Mouse (Mus musculus) heart, adult 8-10 months (tissue): ENCODE measurements around the gene Iqschfp. TPM values are rescaled to one million over a fixed set of nuclear protein-coding genes. Genes with fewer than 3 reads are reported as not detected.

Source experiments
- DNase-seq: peaks from one replicate; pipeline ENCODE4 v3.0.0; 2022; ENCODE audit warnings: low spot score
- total RNA-seq, 4 experiments: library from RNA; stranded (reverse); gene quantifications; 2 replicates each; pipeline ENCODE4 v1.2.4; 2022

The Iqschfp gene
- total RNA-seq, 4 experiments from 2014 or later: not detected

DNA sequence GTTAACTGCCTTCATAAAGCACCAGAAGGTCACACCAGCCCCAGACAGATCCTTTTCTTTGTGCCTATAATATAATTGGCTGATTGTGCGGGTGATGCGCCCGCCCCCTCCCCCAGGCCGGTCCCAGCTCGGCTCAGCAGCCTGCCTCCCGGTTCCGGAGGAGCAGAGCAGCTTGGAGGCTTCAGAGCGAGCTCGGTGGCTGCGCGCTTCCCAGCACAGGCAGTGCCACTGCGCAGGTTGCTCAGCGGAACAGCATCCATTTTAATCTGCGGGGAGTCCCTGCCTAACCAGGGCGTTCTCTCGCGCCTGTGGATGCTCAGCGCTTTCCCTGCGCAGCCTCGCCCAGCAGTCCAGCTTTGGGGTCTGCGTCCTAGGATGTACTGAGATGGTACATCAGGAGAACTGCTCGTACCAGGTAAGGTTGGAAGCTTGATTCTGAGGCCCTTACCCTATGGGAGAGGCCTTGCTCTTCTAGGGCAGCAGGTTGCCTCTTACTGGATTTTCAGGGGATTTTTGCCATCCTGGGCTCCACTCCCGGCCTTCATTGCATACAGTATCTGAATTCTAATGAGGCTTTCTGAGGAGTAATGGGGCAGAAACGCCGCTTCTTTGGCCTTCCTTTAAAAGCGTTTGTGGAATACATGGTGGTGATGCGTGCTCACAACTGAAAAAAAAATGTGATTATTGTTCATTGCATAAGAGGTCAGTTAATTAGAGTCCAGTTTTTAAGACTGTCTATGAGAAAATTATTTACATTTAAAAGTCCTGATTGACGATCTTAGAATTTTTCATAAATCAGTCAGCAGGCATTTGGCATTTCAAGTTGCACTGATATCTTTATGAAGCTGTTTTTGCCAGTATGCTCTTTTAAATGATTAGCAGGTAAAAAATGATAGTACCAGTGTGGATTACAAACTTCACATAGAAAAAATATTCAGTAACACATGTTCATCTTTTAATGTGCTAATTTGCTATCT is 680.5 kb downstream of the Iqschfp start:
- DNase-seq: no peak

DNA sequence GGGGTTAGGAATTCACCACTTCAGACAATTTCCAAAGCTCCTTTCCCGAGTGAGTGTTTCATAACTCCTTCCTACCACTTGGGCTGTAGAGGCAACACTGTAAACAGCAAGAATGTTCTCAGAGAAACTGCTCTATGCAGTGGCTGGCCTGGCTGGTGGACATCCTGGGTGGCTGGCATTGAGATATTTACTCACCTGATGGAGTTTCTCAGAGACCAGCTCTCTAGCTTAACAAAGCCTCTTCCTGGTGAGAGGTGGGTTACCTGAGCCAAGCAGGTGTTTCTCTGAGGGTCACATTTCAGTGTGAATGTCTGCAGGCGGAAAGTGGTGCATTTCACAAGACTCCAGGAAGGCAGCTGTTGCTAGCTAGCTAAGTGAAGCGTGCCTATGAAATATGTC is 681.2 kb downstream of the Iqschfp start:
- no peak for DNase-seq

DNA sequence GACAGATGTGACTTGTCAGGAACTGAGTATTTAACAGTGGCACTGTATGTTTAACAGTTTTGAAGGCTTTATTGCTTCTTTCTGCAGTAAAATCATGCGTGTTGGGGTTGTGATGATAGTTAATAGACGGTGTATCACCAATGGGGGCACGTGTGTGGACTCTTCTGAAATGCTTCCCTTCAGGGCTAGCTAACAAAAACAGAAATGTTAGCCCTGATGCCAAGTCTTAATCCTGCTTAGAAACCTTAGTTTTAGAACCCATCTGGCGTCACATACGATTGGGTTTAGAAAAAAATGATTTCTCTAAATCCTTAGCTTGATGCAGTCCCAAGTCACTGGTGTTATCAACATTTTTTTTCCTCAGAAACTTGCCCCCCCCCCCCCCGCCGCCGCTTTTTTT is 682.1 kb downstream of the Iqschfp start:
- DNase-seq: no peak

DNA sequence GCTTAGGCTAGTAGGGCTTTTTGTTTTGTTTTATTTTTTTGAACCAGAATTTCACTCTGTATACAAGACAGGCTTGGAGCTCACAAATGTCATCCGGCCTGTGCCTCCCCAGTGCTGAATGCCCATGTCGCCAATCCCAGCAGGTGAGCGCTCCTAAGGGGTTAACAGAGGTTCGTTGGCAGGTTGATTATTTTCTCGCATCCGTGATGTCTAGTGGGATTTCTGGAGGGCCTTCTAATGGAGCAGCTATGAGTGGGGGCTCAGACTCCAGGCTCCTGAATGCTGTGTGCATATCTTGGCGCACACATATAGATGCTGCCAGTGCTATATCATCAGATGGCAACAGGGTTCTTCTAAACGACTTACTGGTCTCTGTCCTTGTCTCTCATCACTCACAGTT is 682.5 kb downstream of the Iqschfp start:
- DNase-seq: no peak

DNA sequence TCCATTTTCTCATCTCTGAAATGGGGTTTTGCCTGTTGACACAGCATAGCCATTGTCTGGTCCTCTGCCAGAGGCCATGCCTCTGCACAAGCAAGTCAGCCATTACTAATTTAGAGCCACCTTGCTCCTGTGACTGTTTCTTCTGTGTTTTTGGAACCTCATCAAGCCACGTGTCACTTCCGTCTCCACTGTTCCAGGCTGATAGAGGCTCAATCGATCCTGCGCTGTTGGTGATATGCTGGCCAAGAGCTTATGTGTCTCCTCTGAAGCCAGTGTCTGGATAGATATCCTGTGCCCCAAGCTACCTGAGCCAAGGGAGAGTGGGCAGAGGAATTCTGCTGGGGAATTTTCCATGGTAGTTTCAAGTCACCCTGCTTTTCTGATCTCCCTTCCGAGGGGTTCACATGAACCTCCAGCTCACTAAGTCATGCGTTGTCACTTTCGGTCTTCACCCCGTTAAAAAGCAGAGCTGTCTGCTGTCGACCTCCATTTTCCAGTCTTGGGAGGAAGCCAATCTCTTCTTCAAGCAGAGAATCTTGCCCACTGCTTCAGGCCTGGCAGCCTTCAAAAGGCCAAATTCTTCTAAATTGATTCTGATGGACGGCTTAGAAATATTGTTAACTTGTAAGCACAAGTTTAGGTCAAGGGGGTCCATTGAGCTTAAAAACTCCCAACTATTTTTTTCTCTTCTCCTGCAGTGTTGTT is 683.8 kb downstream of the Iqschfp start:
- no peak for DNase-seq

DNA sequence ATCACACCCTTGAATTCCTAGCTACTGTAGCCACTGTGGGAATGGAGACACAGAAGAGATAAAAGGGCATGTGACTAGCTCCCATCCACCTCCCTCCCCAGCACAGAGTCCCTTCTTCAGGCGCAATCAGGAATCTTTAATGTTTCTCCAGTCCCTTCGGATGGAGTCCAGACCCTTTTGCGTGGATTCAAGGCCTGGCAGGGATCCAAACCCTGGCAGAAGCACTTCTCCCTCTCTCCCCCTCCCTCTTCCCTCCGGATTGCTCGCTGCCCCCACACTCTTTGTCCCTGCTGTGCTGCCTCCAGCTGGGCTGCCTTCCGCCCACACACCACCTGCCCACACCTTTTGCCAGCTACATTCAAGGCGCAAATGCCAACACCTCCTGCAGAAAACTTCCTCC is 684.4 kb downstream of the Iqschfp start:
- DNase-seq: no peak

DNA sequence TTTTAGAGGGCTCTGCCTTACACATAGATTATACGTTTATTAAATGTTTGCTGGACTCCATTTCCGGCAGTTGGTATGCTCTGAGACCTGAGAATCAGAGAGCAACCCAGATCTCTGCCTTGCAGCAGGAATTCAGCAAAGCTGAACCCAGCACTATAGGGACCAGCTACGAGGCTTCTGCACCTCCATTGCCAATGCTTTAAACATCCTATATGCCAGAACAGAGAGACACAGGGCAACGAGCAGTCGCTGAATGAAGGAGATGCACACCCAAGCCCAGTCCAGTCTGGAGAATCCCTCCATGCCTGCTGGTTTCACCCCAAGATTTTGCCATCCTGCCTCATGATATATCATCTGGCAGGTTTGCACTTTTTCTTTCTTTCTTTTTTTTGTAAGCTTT is 684.9 kb downstream of the Iqschfp start:
- no peak for DNase-seq

DNA sequence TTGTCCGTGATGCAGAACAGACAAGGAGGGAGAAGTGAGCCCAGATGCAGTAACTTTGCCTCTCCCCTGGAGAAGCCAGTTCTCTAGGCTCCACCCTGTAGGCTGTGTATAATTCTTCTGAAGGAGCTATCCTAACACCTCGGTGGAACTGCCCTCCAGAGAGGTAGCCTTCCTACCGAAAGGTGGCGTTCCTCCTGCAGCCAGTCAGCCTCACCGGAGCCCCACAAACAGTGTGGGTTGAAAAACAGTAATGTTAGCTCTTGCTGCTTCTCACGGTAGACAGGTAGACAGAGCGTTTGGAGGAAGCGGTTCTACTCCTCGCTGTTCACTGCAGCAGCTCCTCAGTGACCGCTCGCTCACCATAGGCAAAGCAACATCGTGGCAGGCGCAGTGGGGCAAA is 689.6 kb downstream of the Iqschfp start:
- no peak for DNase-seq

DNA sequence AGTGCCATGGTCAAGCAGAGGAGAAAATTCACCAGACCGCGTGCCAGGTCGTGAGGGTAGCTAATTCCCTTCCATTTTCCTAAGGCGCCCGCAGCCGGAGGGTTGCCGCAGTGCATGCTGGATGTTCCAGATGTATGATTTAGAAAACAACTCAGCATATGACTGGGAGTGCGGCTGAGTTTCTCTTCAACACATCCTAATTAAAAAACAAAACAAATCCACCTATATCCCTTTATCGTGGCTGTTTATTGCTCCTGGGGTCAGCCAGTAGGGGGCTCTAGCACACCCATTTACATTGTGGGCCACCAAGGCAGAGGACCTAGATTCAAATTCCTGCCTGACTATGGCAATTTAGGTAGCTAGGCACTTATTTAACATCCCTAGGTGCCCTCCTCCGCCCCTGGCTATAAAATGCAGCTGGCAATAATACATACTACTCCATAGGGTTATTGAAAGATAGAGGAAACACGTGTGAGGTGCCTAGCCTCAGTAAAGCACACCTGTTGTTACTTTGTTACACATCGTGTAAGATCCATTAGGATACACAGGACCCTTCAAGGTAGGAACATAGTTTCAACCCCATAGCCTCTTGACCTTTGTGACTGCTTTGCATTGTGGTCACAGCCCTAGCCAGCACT is 690.2 kb downstream of the Iqschfp start:
- DNase-seq: no peak

DNA sequence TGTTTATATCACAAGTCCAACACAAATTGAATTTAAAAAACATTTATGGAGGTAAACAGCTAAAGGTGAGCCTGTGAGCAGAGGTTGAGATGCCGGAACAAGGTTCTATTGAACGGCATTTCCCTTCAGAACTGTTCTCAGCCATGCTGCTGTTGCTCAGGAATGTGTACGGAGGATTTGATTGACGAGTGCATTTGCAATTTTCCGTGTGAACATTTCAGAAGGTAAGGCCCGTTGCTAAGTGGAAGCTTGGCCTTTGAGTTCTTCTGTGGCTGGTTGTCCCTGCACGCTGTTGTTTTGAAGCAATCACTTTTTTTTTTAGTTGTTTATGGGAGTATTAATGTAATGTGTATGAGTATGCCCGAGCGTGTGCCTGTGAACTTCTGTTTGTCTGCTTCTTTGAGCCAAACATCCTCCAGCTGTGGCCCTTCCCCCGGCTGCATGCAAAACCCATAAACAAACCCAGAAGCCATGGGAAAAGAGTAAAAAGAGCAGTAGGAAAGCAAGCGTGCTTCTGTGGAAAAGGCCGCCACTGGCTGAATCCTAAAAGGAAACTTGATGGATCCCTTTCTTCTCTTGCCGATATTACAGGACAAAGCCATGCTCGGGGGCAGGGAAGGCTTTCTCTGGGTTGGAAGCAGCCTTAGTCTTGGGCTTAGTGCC is 691.1 kb downstream of the Iqschfp start:
- peak; percentile 40 for DNase-seq

DNA sequence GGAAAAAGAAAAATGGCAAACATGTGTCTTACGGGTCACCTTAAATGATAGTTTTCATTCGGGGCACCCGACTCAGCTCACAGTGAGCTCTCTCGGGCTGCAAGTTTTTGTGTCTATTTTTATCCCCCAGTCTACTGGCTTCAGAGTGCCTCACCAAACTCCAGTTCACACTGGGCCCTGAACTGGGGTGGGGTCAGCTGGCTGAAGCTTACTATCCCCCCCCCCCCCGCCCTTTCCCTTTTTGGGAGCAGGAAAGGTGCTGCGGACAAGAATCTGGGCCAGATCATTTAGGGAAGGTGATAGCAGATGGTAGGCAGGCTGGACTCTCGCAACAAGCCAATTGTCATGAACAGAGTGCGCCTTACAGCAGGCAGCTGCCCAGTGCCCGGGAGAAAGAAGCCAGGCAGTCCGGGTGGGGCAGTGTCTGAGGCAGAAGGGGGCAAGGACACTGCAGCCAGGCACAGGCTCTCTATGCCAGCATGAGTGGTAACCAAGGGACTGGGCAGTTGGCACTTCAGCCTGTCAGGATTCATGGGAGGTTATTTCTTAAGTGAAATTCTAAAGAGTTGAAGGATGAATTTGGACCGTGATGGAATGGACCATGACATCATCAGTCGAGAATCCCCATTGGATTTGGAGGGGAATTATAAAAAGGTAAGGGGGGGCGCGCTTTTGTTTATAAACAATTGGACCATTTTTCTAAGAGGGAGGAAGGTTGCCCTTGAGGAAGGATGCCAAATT is 691.9 kb downstream of the Iqschfp start:
- DNase-seq: peak; percentile 63

DNA sequence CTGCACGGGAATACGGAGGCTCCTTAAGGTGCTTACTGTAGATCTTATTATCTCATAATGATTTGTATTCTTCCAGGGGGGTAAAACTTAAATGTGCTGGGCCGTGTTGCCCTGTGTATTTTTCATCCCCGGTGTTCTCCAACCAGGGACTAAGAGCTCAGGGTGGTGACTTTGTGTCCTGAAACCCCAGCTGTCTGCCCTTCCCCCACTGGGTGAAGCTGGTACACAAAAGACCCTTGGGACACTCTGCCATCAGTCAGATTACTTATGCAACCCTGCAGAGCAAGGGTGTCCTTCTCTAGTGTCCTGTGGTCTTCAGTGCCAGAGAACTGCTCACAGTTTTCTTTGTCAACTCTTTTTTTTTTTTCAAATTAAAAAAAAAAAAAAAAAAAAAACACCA is 693.2 kb downstream of the Iqschfp start:
- DNase-seq: no peak

DNA sequence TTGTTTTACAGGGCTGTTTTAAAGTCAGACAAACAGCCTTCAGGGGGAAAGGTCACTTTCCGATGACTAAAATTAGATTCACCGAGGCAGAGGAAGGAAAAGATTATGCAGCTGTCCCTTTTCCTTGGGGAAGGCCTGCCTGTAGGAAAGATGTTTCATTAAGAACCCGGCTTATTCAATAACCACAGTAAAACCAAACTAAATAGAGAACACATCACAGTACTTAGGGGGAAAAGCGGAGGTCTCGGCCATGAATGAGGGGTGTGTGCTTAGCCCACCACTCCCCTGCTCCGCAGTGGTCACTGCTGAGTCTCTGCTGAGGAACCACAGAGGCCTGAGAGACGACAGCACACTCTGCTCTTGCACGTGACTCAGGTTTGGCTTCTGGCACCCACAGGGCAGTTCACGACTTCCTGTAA is 694.6 kb downstream of the Iqschfp start:
- DNase-seq: peak; percentile 66

DNA sequence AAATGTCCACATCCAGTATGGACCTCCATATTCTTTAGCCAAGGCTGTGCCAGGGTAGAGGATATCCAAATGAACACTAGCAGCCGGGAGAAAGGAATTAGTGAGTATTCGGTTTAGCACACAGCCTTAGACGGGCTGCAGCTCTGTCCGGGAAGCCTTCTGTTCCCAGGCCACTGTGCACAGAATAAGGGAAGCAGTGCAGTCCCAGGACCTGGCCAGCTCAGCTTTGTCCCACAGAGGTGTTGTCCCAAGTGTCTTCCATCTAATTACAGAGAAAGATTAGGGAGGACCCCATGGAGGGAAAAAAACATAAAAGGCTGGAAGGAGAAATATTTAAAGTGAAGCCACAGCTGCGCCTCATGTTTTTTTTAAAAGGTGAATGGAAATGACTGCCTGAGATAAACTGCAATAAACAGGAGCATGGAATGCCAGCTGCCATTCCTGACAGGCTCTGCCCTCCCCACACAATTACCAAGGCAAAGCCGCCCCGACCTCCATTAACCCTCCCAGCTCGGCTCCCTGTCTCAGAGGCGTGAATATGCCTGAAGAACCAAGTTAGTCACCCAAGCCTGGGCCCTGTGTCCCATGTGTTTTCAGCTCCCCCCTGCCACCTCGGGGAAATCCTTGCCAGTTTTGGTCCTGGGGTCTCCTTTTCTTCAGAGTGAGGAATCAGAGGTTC is 695.7 kb downstream of the Iqschfp start:
- DNase-seq: no peak

DNA sequence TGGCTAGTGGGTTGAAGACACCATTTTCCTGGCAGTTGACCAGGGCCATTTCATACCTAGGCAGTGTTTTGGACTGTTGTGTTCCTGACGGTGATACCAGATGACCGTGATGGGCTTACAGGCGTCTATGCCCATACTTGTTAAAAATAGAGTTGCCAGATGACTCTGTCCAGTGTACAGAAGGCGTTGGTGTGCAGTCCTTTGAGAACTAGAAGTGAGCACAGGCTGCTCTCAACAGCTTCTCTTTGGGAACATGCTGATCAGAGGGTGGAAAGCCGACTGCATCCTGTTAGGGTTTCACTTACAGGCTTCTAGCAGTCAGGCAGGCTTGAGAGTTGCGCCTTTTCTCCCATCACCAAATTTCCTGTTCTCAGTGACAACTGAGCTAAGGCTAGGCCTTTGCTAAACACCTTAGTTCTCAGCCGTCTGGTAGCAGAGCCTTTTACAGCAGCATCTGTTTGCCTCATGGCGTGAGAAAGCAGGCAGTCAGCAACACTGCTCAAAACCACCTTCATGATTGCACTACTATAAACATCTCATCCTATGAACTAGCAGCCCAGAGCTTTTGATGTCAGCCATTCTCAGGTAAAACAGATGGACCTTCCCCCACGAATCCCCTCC is 697.3 kb downstream of the Iqschfp start:
- DNase-seq: peak; percentile 58

DNA sequence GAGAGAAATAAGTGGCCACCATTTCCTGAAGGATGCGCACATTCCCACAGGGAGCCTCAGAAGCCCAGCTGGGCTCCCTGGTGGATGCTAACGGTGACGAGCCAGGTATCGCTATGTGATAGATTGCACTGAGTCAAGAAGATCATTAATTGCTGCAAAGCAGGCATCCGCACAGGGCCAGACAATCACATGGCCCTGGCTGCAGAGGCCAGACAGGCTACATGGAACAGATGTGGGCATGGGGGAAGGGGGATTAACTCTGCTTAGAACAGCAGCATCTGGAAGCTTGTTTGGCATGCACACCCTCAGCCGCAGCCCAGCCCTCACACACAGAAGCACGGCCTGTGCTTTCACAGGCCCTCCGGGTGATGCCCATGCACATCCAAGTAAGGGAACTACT is 698.4 kb downstream of the Iqschfp start:
- DNase-seq: no peak

DNA sequence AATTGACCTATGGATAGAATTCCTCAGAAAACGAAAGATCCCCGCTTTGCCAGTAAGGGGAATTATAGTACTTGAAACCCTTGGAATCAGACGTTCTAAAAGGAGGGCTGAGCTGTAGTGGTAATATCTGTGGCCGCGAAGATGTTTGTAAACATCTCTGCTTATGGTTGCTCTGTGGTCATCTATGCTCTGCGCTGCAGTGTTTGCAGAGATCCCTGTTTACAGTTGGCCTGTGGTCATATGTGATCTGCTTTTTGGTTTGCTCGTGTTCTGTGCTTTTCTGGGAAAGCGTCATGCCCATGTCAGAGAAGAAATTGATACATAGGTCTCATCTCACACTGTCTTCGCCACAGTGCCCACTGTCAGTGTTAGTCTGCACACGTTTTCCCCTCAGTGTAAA is 700.5 kb downstream of the Iqschfp start:
- DNase-seq: no peak

DNA sequence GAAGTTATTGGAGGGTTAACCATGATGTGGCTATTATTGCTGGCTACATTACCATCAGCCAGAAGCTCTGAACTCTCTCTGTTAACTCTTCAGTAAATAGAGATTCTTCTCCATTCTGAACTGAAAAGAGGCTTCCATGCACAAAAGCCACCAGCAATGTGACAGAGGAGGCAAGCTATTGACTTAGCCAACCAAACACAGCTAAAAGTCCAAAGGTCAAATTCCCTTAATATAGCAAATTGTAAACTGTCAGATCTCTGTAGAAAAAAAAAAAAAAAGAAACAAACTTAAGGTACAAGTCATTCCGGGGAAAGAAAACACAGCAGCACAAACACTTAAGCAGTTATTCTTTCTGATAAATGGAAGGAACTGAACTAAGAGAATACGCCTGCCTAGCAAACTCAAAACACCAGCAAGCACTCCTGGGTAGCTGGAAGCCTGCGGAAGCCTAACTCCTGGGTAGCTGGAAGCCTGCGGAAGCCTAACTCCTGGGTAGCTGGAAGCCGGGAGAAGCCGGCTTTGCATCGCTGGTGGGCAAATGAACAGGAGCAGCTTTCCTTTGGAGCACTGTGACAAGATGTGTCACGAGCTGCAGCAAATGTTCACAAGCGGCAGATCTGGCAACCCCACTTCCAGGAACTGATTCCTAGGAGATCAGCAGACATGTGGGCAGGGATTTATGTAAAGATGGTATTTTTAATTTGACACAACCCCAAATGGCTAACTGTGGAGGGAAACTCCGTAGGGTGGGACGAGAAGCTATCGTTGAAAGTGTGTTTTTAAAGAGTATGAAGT is 701.2 kb downstream of the Iqschfp start:
- DNase-seq: no peak

DNA sequence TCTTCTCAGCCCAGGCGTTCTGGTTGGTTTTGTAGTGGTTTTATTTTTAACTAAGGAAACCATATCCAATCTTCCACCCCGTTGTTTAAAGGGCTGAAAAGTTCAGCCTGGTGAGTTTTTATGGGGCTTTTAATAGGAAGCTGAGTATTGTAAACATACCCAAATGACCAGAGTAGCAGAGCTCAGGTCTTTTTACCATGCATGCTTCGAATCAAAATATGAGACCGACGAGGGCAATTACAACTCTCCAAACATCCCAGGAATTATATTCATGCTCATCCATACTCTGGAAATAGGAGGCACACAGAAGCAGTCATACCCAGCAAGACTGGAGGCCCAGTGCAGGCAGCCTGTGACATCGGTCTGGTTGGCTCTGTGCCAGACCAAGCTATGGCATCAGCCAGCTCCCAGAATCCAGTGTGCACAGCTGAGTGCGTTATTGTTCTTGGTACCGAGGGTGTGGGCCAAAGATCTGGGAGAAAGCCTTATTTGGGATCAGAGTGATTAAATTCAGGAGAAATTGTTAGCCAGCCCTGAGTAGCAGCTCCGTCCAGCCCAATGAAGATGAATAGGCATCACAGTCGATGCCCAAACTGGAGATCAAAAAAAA is 703.4 kb downstream of the Iqschfp start:
- DNase-seq: no peak
